Mouse (Mus musculus): ENCODE results near the gene Resf1.

GRCm38 (mm10) chr6:149312221-149312620 lies 3.0 kb downstream of the Resf1 start:
- no peak for TF ChIP-seq CTCF (IDR thresholded peaks at IDR 0.05; ENCODE audit: borderline replicate concordance, extremely low read depth, insufficient read depth, insufficient read length)
- no peak for TF ChIP-seq POLR2A (IDR thresholded peaks at IDR 0.05; ENCODE audit: borderline replicate concordance, extremely low read depth, insufficient read depth, insufficient read length, poor library complexity, severe bottlenecking)

Measured in brain, embryonic 14.5 days (tissue).